Mouse (Mus musculus) bone marrow, adult 2 months (tissue): ENCODE data around the gene Usp31.

Experiments used
- CTCF ChIP-seq: fragments of 200-500 bp; IDR thresholded peaks from 2 replicates; pipeline ENCODE4 v1.5.1; 2011; ENCODE audit warnings: low read length, control low read depth; ENCODE audit not compliant: control insufficient read depth, insufficient read depth
- POLR2A ChIP-seq: fragments of 200-500 bp; IDR thresholded peaks from 2 replicates; pipeline ENCODE4 v1.6.1; 2011; ENCODE audit warnings: low read depth, mild to moderate bottlenecking, control low read depth, low read length, borderline replicate concordance; ENCODE audit not compliant: control insufficient read depth

DNA sequence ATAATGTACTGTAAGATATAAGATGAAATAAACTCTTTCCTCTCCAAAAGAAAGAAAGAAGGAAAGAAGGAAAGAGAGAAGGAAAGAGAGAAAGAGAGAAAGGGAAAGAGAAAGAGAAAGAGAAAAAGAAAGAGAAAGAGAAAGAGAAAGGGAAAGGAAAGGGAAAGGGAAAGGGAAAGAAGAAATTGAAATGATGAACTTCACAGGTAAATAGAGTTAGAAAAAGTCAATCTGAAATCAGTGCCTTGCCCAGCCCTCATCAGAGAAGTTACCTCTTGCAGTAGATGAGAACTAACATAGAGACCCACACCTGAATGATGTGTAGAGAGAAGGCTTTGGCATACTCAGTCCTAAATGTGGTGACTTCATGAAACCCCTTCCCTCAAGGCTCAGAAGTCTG, 17.7 kb downstream of the Usp31 start:
- TF ChIP-seq POLR2A (no peak), CTCF (no peak)
